Mouse (Mus musculus): ENCODE data around the gene Trip4. TPM values are rescaled to one million over a fixed set of nuclear protein-coding genes. Genes with fewer than 3 reads are reported as not detected.

Gene Trip4
- total and polyA plus RNA-seq, 3 experiments: 5.9 to 16.5 (median 15.2) TPM

DNA sequence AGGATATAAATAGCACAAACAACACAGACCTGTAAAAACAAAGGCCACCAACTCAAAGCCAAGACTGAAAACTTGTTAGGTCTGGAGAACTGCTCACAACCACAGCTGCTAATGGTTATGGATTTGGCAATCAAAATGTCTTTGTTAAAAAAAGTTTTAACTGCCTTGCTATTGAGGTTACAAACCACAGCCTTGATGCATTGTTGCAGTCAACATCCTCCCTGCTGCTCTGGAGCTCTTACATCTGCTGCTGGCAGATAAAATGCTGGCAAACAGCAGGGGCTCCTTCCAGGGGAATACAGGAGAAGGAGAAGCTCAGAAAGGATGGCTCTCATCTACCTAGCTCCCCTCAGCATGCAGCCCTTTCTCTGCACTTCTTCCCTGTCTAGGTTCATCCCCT, 60.4 kb downstream of the Trip4 start:
- H3K36me3 ChIP-seq (ENCODE audit: control insufficient read depth, insufficient read depth, low read length): peaks cover 2% of the 10 kb centered on the region
- no peaks in the 10 kb centered on the region for H3K79me2 ChIP-seq (replicated peaks; ENCODE audit: control insufficient read depth, insufficient read depth, low read length)
- DNase-seq: peak in 1 of 2 experiments; percentile 15
- H3K27ac ChIP-seq: no peak overlapping the region
- TF ChIP-seq EP300 (IDR thresholded peaks at IDR 0.05; ENCODE audit: insufficient read depth, low read depth, low read length) (no peak), CTCF (IDR thresholded peaks at IDR 0.05) (no peak), POLR2A (IDR thresholded peaks at IDR 0.05; ENCODE audit: insufficient read depth, low read depth, low read length) (no peak)
- no peak overlapping the region for H3K9ac ChIP-seq (ENCODE audit: low read depth, low read length)
- intact Hi-C loops (cut with DNase I): loop anchor here (5.0 kb wide), 1 partner anchor 151 kb away; no protein-coding TSS in a partner anchor
- H3K4me3 ChIP-seq: no peak overlapping the region
- H3K4me1 ChIP-seq (ENCODE audit: control insufficient read depth, insufficient read depth, low read length): peaks cover 7% of the 10 kb centered on the region
- H3K27me3 ChIP-seq (ENCODE audit: control insufficient read depth, insufficient read depth, low read length): no peaks in the 10 kb centered on the region

DNA sequence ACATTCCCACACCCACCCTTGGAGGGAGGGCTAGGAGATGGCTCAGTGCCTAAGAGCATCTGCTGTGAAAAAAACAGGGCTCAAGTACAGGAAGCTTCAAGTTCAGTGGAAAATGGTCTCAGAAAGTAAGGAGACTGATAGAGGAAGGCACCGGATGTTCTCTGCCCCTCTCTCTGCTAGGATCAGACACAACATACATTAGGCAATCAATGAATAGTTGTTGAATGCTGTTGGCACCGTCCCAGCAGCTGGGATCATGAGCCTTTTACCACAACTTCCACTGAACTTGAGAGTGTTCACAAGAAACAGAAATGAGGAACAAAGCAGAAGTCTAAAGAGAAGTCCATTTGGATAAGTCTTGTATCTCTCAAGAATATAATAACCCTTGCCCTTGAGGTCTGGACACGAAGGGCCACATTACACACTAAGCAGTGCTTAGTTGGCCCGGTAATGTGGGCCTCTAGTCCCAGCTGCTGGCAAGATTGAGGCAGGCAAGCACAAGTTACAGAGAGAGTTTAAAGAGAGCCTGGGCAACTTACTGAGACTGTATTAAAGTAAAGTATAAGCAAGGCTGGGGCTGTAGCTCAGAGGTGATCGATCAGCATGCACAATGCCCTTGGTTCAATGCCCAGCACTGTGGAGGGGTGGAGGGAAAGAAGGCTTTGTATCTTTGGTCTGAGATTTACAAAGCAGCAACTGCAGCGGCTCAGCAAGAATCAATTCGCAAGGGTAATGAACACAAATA, 64.0 kb downstream of the Trip4 start:
- 56% methylated on average over 7 of the region's 7 CpGs for WGBS
- H3K27ac ChIP-seq: no peak overlapping the region

DNA sequence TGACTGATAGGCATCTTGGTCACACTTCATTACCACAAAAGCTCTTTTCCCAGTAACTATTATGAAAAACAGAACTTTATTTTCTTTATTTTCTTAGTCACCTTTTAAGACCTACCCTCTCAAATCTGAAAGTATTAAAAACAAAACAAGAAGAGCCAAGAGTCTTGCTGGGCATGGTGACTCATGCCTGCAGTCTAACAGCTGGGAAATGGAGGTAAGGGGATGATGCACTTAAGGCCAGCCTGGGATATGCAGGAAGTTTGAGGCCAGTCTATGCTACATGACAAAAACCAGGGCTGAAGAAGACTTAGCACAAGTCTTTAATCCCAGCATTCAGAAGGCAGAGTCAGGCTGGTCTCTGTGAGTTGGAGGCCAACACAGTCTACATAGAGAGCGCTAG, 68.8 kb downstream of the Trip4 start:
- no peak overlapping the region for H3K27ac ChIP-seq
- no peaks in the 10 kb centered on the region; the same call in 1 of the 2 replicates for H3K36me3 ChIP-seq (ENCODE audit: control insufficient read depth, insufficient read depth, low read length)
- DNase-seq: no peak
- no peak for TF ChIP-seq CTCF (IDR thresholded peaks at IDR 0.05)
- H3K79me2 ChIP-seq (replicated peaks; ENCODE audit: control insufficient read depth, insufficient read depth, low read length): no peaks in the 10 kb centered on the region
- no peak overlapping the region for H3K9ac ChIP-seq (ENCODE audit: low read depth, low read length)
- WGBS: 97% methylated on average over 1 of the region's 1 CpGs
- H3K4me3 ChIP-seq: no peak overlapping the region
- peaks cover 4% of the 10 kb centered on the region for H3K4me1 ChIP-seq (ENCODE audit: control insufficient read depth, insufficient read depth, low read length)
- no peaks in the 10 kb centered on the region for H3K27me3 ChIP-seq (ENCODE audit: control insufficient read depth, insufficient read depth, low read length)
- intact Hi-C loops (cut with DNase I): loop anchor here (5.0 kb wide), 1 partner anchor 83 kb away; no protein-coding TSS in a partner anchor

More for the DNA sequence above, 64.0 kb downstream of the Trip4 start:
- peaks cover 7% of the 10 kb centered on the region for H3K4me1 ChIP-seq (ENCODE audit: control insufficient read depth, insufficient read depth, low read length)
- TF ChIP-seq POLR2A (IDR thresholded peaks at IDR 0.05; ENCODE audit: insufficient read depth, low read depth, low read length) (no peak), EP300 (IDR thresholded peaks at IDR 0.05; ENCODE audit: insufficient read depth, low read depth, low read length) (no peak), CTCF (IDR thresholded peaks at IDR 0.05) (no peak)
- H3K27me3 ChIP-seq (ENCODE audit: control insufficient read depth, insufficient read depth, low read length): no peaks in the 10 kb centered on the region
- intact Hi-C loops (cut with DNase I): loop anchor here (5.0 kb wide), 1 partner anchor 147 kb away; no protein-coding TSS in a partner anchor
- peaks cover 2% of the 10 kb centered on the region for H3K36me3 ChIP-seq (ENCODE audit: control insufficient read depth, insufficient read depth, low read length)
- H3K4me3 ChIP-seq: no peak overlapping the region
- DNase-seq: peak in 1 of 2 experiments; percentile 45
- H3K9ac ChIP-seq (ENCODE audit: low read depth, low read length): no peak overlapping the region
- H3K79me2 ChIP-seq (replicated peaks; ENCODE audit: control insufficient read depth, insufficient read depth, low read length): no peaks in the 10 kb centered on the region

DNA sequence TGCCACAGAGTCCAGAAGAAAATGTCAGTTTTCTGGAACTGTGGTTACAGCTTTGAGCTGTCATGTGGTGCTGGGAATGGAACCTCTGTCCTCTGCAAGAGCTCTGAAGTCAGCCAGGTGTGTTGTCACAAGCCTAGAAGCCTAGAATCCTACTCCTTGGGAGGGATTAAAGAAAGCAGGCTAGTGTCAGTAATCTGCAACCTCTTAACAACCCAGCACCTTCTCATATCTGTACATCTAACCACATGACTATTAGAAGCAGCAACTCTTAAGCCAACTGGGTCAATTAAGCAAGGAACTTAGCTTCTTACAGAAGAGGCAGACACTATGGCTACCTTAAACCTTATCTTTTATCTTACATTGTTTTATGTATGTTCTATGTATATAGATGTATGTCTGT, 71.7 kb downstream of the Trip4 start:
- H3K4me3 ChIP-seq: no peak overlapping the region
- TF ChIP-seq CTCF (IDR thresholded peaks at IDR 0.05) (no peak), POLR2A (IDR thresholded peaks at IDR 0.05; ENCODE audit: insufficient read depth, low read depth, low read length) (no peak)
- no peak for DNase-seq
- no peaks in the 10 kb centered on the region for H3K27me3 ChIP-seq (ENCODE audit: control insufficient read depth, insufficient read depth, low read length)
- H3K4me1 ChIP-seq (ENCODE audit: control insufficient read depth, insufficient read depth, low read length): no peaks in the 10 kb centered on the region
- intact Hi-C loops (cut with DNase I): loop anchor here (5.0 kb wide), 1 partner anchor 80 kb away; no protein-coding TSS in a partner anchor
- no peaks in the 10 kb centered on the region for H3K36me3 ChIP-seq (ENCODE audit: control insufficient read depth, insufficient read depth, low read length)
- no peak overlapping the region for H3K9ac ChIP-seq (ENCODE audit: low read depth, low read length)
- no peak overlapping the region for H3K27ac ChIP-seq
- H3K79me2 ChIP-seq (replicated peaks; ENCODE audit: control insufficient read depth, insufficient read depth, low read length): no peaks in the 10 kb centered on the region

DNA sequence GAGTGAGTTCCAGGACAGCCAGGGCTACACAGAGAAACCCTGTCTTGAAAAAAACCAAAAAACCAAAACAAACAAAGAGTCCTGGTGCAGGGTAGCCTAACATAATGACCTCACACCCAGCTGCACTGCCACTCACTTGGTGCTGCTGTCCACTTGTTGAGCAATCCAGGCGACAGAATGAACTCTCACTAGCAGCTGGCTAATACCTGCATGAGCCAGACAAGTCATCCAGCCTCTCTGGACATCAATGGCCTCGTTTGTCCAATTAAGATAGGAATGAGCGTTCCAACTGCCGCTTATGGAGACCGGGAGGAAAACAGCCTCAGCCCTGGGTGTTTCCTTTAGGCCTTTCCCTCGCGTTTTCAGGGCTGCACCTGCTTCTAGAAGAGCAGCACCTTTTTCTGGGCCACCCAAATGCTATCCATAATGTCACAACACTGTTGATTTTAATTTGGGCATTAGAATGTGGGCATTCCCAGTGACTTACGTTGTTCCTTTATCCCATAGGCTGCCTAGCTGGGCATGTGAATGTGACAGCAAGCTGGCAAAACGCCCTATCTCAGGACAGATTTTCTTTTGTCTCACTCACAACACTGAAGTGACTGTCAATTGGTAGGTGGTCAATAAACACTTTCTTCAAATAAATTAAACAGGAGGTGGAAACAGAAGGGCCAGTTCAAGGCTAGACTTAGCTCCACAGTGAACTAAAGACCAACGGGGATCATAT, 73.8 kb downstream of the Trip4 start:
- Histone ChIP-seq H3K27ac (no peak overlapping the region), H3K36me3 (ENCODE audit: control insufficient read depth, insufficient read depth, low read length) (no peaks in the 10 kb centered on the region)
- intact Hi-C loops (cut with DNase I): loop anchor here (5.0 kb wide), 1 partner anchor 77 kb away; no protein-coding TSS in a partner anchor

DNA sequence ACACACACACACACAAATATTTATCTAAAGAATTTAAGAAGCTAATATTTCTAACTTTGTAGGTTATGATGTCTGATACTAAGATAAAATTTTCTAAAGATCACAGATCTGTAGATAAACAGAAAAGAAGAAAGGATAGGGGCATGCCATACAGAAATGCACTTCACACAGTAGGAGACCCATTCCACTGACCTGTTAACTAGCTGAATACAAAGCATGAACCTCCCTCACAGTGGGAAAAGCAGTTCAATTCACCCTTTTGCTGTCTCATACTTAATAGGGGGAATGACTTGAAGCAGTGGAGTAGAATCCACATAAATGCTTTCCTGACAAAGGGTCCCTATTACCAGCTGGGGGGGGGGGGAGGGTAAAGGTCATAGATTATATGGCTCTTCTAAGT, 75.0 kb downstream of the Trip4 start:
- Histone ChIP-seq H3K36me3 (ENCODE audit: control insufficient read depth, insufficient read depth, low read length) (no peaks in the 10 kb centered on the region; the same call in 1 of the 2 replicates), H3K9ac (ENCODE audit: low read depth, low read length) (no peak overlapping the region), H3K4me1 (ENCODE audit: control insufficient read depth, insufficient read depth, low read length) (no peaks in the 10 kb centered on the region; the same call in 1 of the 2 replicates), H3K79me2 (replicated peaks; ENCODE audit: control insufficient read depth, insufficient read depth, low read length) (no peaks in the 10 kb centered on the region), H3K27me3 (ENCODE audit: control insufficient read depth, insufficient read depth, low read length) (no peaks in the 10 kb centered on the region), H3K27ac (no peak overlapping the region), H3K4me3 (no peak overlapping the region)
- intact Hi-C loops (cut with DNase I): no loop called here
- no peak for DNase-seq
- TF ChIP-seq POLR2A (IDR thresholded peaks at IDR 0.05; ENCODE audit: insufficient read depth, low read depth, low read length) (no peak), EP300 (IDR thresholded peaks at IDR 0.05; ENCODE audit: insufficient read depth, low read depth, low read length) (no peak), CTCF (IDR thresholded peaks at IDR 0.05) (no peak)

More for the DNA sequence above, 73.8 kb downstream of the Trip4 start:
- 76% methylated on average over 10 of the region's 10 CpGs for WGBS
- Histone ChIP-seq H3K4me3 (no peak overlapping the region), H3K27me3 (ENCODE audit: control insufficient read depth, insufficient read depth, low read length) (no peaks in the 10 kb centered on the region), H3K9ac (ENCODE audit: low read depth, low read length) (no peak overlapping the region), H3K79me2 (replicated peaks; ENCODE audit: control insufficient read depth, insufficient read depth, low read length) (no peaks in the 10 kb centered on the region), H3K4me1 (ENCODE audit: control insufficient read depth, insufficient read depth, low read length) (no peaks in the 10 kb centered on the region)
- no peak for DNase-seq
- TF ChIP-seq EP300 (IDR thresholded peaks at IDR 0.05; ENCODE audit: insufficient read depth, low read depth, low read length) (no peak), POLR2A (IDR thresholded peaks at IDR 0.05; ENCODE audit: insufficient read depth, low read depth, low read length) (no peak), CTCF (IDR thresholded peaks at IDR 0.05) (no peak)

Data from heart, adult 2 months (tissue).